Mouse (Mus musculus) heart, embryonic 14.5 days (tissue): ENCODE results near the gene Btnl9. TPM values are rescaled to one million over a fixed set of nuclear protein-coding genes. Genes with fewer than 3 reads are reported as not detected.
"Not testable (repeated sequence)": the region's sequence is repeated elsewhere in the genome, so short reads cannot be mapped to it uniquely, and the experiment has no call there.

Experiments used
- ATAC-seq: fragments of 200-750 bp; cut with Nextera tagmentation; 2 replicates; pipeline ENCODE4 v1.8.0; 2017; ENCODE audit warnings: low read depth, moderate TSS enrichment; ENCODE audit not compliant: insufficient number of reproducible peaks, insufficient read depth, low FRiP score
- H3K27ac ChIP-seq, 2 experiments: fragments of 200-500 bp in 1 of 2; fragments of 300-500 bp in 1 of 2; sonication (generic) in 1 of 2; replicated peaks in 1 of 2; 2 replicates each; pipeline ENCODE4 v1.5.1; 2012 to 2014; ENCODE audit warnings: low read depth in 2 of 2, low read length in 2 of 2, control low read depth in 1 of 2, mild to moderate bottlenecking in 1 of 2, mixed read lengths in 1 of 2; ENCODE audit not compliant: control insufficient read depth in 1 of 2, insufficient read depth in 1 of 2
- H3K27me3 ChIP-seq: fragments of 300-500 bp; sonication (generic); 2 replicates; pipeline ENCODE4 v1.6.1; 2014; ENCODE audit warnings: mild to moderate bottlenecking, low read length, control low read depth; ENCODE audit not compliant: control insufficient read depth, insufficient read depth
- H3K36me3 ChIP-seq: fragments of 300-500 bp; sonication (generic); 2 replicates; pipeline ENCODE4 v1.6.1; 2014; ENCODE audit warnings: mild to moderate bottlenecking, control low read depth, low read length, mixed read lengths; ENCODE audit not compliant: control insufficient read depth, insufficient read depth
- H3K4me1 ChIP-seq, 2 experiments: fragments of 200-500 bp in 1 of 2; fragments of 300-500 bp in 1 of 2; sonication (generic) in 1 of 2; 2 replicates each; pipeline ENCODE4 v1.6.1; 2012 to 2014; ENCODE audit warnings: low read length in 2 of 2, control low read depth in 1 of 2, mixed read lengths in 1 of 2; ENCODE audit not compliant: control insufficient read depth in 2 of 2, insufficient read depth in 2 of 2
- H3K4me2 ChIP-seq: fragments of 300-500 bp; sonication (generic); 2 replicates; pipeline ENCODE4 v1.6.1; 2014; ENCODE audit warnings: mild to moderate bottlenecking, low read length
- H3K4me3 ChIP-seq, 2 experiments: fragments of 200-500 bp in 1 of 2; fragments of 300-500 bp in 1 of 2; sonication (generic) in 1 of 2; 2 replicates each; pipeline ENCODE4 v1.5.1; 2012 to 2014; ENCODE audit warnings: low read length in 2 of 2, mild to moderate bottlenecking in 2 of 2, control low read depth in 1 of 2, low read depth in 1 of 2, moderate library complexity in 1 of 2; ENCODE audit not compliant: control insufficient read depth in 1 of 2, insufficient read depth in 1 of 2
- H3K9ac ChIP-seq: fragments of 300-500 bp; sonication (generic); 2 replicates; pipeline ENCODE4 v1.6.1; 2014; ENCODE audit warnings: mild to moderate bottlenecking, low read length
- H3K9me3 ChIP-seq: fragments of 300-500 bp; sonication (generic); 2 replicates; pipeline ENCODE4 v1.6.1; 2016; ENCODE audit warnings: low read length, control low read depth; ENCODE audit not compliant: control insufficient read depth
- WGBS: fragments of 180-500 bp; shearing (Covaris S2); extraction: QIAGEN DNeasy Blood & Tissue Kit; methylation state at CpG from one replicate; pipeline ENCODE4 v1.1.7; 2014; 5-methylcytosine and 5-hydroxymethylcytosine counted together
- polyA plus RNA-seq: library from polyadenylated mRNA; unstranded; fragments of >200 nt; fragmentation: Nextera tagmentation; extraction: Ambion mirVana; gene quantifications from 2 replicates; pipeline ENCODE4 v1.2.1, GENCODE M21; 2014

Gene Btnl9
- polyA plus RNA-seq, 1 experiment from 2014 or later = 5.9 TPM

DNA sequence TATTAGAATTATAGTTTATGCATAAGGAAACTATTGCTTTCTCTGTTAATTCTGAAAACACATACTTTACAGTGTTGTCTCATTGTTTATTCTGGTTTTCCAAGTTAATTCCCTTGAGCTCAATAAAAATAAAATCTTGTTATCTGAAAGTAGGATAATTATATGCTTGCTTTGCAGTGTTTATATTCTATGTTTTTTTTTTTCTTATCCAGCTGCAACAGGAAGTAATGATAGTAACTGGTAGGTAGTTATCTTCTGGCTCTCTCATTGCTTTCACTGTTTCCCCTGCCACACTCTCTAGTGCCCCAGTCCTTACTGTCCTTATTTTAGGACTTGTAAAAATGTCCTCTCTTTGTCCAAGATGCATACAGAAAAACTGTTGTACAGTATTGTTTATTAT, 13.7 kb upstream of the Btnl9 start:
- no peak overlapping the region for H3K27ac ChIP-seq
- peaks cover 2 to 11% of the 10 kb centered on the region in 2 experiments; a peak in 3 of 4 replicates for H3K4me1 ChIP-seq
- H3K9ac ChIP-seq = no peak overlapping the region
- H3K4me3 ChIP-seq = no peak overlapping the region
- H3K4me2 ChIP-seq = no peak overlapping the region
- no peaks in the 10 kb centered on the region for H3K36me3 ChIP-seq
- no peaks in the 10 kb centered on the region for H3K27me3 ChIP-seq
- H3K9me3 ChIP-seq = no peaks in the 10 kb centered on the region
- no peak for ATAC-seq

DNA sequence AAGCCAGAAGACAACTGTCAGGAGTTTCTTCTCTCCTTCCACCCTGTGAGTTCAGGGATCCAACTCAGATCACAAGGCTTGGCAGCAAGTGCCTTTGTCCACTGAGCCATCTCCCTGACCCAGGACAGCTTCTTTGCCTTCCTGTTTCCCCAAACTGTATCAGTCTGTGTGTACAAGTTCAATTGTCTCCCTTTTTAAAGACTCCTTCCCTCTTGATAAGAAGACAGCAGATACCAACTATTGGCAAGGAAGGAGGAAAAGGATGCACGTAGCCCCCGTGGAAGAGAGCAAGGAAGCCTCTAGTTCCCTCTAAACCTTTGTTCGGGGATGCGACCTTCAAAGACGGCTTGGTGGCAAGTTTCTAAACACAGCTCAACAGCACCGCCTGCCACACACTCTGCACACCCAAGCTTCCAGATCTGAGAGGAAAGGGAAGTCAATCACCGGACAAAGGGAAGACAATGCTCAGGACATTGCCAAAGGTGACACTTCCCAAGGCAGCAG, 8.9 kb upstream of the Btnl9 start:
- no peak for ATAC-seq
- Histone ChIP-seq H3K9me3 (no peaks in the 10 kb centered on the region), H3K36me3 (no peaks in the 10 kb centered on the region), H3K4me3 (no peak overlapping the region), H3K9ac (no peak overlapping the region), H3K4me2 (no peak overlapping the region), H3K27me3 (no peaks in the 10 kb centered on the region), H3K4me1 (no peaks in the 10 kb centered on the region), H3K27ac (peak overlapping the region; percentile 1 to 10; a peak in 1 of 4 replicates)
- WGBS = 74% methylated on average over 7 of the region's 7 CpGs

DNA sequence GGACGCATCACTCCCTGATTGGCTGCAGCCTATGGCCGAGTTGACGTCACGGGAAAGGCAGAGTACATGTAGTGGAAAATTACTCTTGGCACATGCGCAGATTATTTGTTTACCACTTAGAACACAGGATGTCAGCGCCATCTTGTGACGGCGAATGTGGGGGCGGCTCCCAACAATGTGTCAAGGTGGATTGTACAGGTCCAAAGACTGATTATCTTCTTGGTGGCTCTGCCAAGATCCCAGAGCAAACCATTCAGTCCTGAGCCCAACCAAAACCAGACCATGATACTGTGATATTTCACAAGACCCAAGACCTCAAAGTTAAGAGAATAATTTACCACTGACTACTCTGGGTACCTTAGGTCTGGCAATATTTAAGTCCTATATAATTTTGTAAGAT, 7.8 kb upstream of the Btnl9 start:
- not testable (repeated sequence) for ATAC-seq, H3K36me3 ChIP-seq, H3K9me3 ChIP-seq, H3K4me1 ChIP-seq, H3K27ac ChIP-seq, H3K4me3 ChIP-seq, H3K9ac ChIP-seq, H3K27me3 ChIP-seq, H3K4me2 ChIP-seq
- 96% methylated on average over 9 of the region's 9 CpGs for WGBS

DNA sequence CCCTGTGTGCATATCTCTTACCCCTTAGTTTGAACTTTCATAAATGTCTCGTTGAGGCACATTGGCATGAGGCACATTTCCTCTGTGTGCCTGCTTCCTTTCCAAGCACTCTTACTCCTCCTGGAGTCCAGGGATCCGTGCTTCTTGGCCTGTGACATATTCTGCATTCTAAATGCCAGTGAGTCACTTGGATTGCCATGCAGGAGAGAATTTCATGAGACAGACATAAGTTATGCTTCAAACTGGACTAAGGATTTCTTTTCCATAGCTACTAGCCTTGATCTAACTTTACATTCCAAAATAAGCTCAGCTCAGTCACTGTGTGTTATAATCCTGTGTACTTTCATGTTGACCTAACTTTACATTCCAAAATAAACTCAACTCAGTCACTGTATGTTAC, 4.1 kb upstream of the Btnl9 start:
- H3K27me3 ChIP-seq = no peaks in the 10 kb centered on the region
- no peak overlapping the region for H3K9ac ChIP-seq
- no peaks in the 10 kb centered on the region for H3K4me1 ChIP-seq
- H3K27ac ChIP-seq = no peak overlapping the region
- 36% methylated on average over 2 of the region's 2 CpGs for WGBS
- H3K4me3 ChIP-seq = no peak overlapping the region
- ATAC-seq = no peak
- no peaks in the 10 kb centered on the region for H3K9me3 ChIP-seq
- no peak overlapping the region for H3K4me2 ChIP-seq
- no peaks in the 10 kb centered on the region for H3K36me3 ChIP-seq

DNA sequence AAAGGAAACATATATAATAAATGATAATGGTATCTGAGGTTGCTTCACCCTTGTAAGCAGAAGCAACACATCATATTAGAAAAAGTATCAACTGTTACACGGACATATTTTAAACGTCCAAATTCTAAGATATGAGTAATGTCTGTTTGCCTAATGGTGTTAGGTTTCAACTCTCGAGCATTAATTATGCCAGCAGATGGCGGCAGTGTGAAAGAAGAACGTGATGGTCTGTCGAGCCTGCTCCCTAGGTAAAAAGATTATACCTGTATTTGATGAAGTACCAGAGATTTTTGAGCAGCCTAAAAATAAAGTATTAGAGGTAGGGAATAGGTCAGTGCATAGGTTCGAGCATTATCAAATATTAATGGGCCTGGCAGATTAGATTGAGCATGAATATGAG, 2.8 kb upstream of the Btnl9 start:
- no peaks in the 10 kb centered on the region for H3K36me3 ChIP-seq
- no peak for ATAC-seq
- no peak overlapping the region for H3K4me3 ChIP-seq
- H3K27me3 ChIP-seq = no peaks in the 10 kb centered on the region
- H3K9ac ChIP-seq = no peak overlapping the region
- H3K27ac ChIP-seq = no peak overlapping the region
- H3K9me3 ChIP-seq = no peaks in the 10 kb centered on the region
- whole genome bisulfite sequencing = 2% methylated on average over 7 of the region's 7 CpGs
- H3K4me1 ChIP-seq = no peaks in the 10 kb centered on the region
- H3K4me2 ChIP-seq = no peak overlapping the region

DNA sequence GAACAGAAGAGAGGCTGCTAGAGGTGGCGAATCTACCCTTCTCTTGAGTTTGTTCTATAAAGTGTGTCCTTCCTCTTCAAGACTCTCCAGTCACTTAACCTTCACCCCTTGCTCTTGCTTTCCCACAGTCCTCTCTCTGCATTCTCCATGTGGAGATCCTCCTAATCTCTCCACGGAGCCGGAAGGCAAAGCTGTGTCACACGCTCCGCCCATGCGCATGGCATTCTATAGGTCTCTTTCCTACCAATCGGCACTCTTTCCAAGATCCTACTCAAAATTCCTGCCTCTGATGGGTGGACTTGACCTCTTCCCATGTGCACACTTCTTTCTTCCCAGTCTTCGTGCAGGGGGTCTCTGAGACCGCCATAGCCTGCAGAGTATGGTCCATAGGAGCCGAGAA, 742 bp upstream of the Btnl9 start:
- ATAC-seq = no peak
- H3K27ac ChIP-seq = peak overlapping the region; percentile 34 to 45; a peak in 1 of 4 replicates
- no peak overlapping the region for H3K4me2 ChIP-seq
- no peaks in the 10 kb centered on the region for H3K9me3 ChIP-seq
- H3K9ac ChIP-seq = no peak overlapping the region
- no peaks in the 10 kb centered on the region for H3K27me3 ChIP-seq
- WGBS = 66% methylated on average over 10 of the region's 10 CpGs
- no peaks in the 10 kb centered on the region for H3K36me3 ChIP-seq
- no peaks in the 10 kb centered on the region for H3K4me1 ChIP-seq
- H3K4me3 ChIP-seq = no peak overlapping the region

DNA sequence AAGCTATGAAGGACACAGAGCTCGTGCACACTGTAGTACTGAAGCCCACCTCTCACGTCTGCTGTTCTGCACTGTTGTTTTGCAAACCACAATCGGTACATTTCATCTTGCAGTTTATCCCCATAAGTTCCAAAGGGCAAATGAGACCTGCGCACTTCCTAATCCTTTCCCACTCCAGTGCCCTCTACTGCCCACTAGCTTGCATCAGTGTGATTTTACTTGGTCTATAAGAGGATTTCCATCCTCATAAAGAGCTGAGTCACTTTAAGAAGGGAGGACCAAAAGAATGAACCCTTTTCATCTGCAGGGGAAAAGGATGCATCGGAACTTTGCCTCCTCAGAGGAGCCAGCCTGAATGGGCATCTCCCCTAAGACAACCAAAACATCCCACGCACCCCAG, 507 bp downstream of the Btnl9 start:
- 70% methylated on average over 6 of the region's 6 CpGs for WGBS
- ATAC-seq = no peak
- Histone ChIP-seq H3K27me3 (no peaks in the 10 kb centered on the region), H3K9me3 (no peaks in the 10 kb centered on the region), H3K36me3 (no peaks in the 10 kb centered on the region), H3K9ac (no peak overlapping the region), H3K4me1 (no peaks in the 10 kb centered on the region), H3K27ac (peak overlapping the region in 1 of 2 experiments; percentile 25; a peak in 2 of 4 replicates), H3K4me3 (no peak overlapping the region), H3K4me2 (no peak overlapping the region)

DNA sequence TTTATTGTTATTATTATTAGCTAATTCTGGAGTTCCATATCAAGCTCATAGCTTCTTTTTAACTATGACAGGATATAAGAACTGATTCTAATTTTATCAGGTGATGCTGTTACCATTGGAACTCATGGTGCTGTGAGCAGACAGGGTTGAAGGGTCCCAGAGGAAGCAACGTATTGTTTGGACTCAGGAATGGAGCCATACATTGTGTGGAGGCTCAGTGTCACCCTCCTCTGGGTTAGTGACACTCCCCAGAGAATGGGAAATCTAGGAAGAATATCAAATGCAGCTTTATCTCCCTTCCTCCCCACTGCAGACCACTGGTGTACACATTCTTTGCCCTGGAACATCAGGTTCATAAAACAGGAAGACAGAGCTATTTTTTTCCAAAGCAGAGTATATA, 3.8 kb downstream of the Btnl9 start:
- Histone ChIP-seq H3K36me3 (no peaks in the 10 kb centered on the region), H3K27ac (0 out of 4 replicates have a peak overlapping the region, but pooled peaks of 1 of the 2 experiments have one; percentile 44), H3K27me3 (no peaks in the 10 kb centered on the region), H3K4me2 (no peak overlapping the region), H3K4me3 (no peak overlapping the region), H3K9ac (no peak overlapping the region), H3K4me1 (no peaks in the 10 kb centered on the region), H3K9me3 (no peaks in the 10 kb centered on the region)
- ATAC-seq = no peak
- WGBS = 60% methylated on average over 1 of the region's 1 CpGs
